Mouse (Mus musculus) T-cell, adult 66 days (primary cell): Measurements from ENCODE around the gene Klf6. TPM values are rescaled to one million over a fixed set of nuclear protein-coding genes. Genes with fewer than 3 reads are reported as not detected.

Source experiments
- total RNA-seq, 2 experiments: library from RNA; stranded (reverse); gene quantifications; 3 replicates in 1 of 2; 4 replicates in 1 of 2; pipeline ENCODE4 v1.2.4; 2023

Gene Klf6
- total RNA-seq = 100 to 1,000 TPM; 630 to 764 TPM

GRCm38 (mm10) chr13:5861157-5862002 is at the start of gene Klf6:
Gene Klf6 (plus strand): TSS chr13:5861482.

